Mouse (Mus musculus) CH12.LX (cell line): Measurements from ENCODE around the gene Fem1b. TPM values are rescaled to one million over a fixed set of nuclear protein-coding genes. Genes with fewer than 3 reads are reported as not detected.
"Not testable (repeated sequence)": the region's sequence is repeated elsewhere in the genome, so short reads cannot be mapped to it uniquely, and the experiment has no call there.

Source experiments
- DNase-seq: peaks from one replicate; pipeline ENCODE4 v3.0.0-alpha.2; 2013; ENCODE audit errors: extremely low read depth
- H3K27ac ChIP-seq: 2 replicates; pipeline ENCODE4 v1.5.1; 2012; ENCODE audit warnings: low read depth, mild to moderate bottlenecking, control low read depth, moderate library complexity; ENCODE audit not compliant: insufficient read depth
- H3K27me3 ChIP-seq: replicated peaks from 2 replicates; pipeline ENCODE3; 2012; ENCODE audit warnings: inconsistent platforms
- H3K36me3 ChIP-seq, 2 experiments: replicated peaks in 1 of 2; 2 replicates each; pipeline versions ENCODE3 to v1.6.1; 2012; ENCODE audit warnings: inconsistent platforms in 1 of 2, low read length in 1 of 2, mild to moderate bottlenecking in 1 of 2, mixed read lengths in 1 of 2, moderate library complexity in 1 of 2; ENCODE audit not compliant: control insufficient read depth in 1 of 2, insufficient read depth in 1 of 2
- H3K4me1 ChIP-seq, 2 experiments: 2 replicates each; pipeline ENCODE4 v1.6.1; 2012; ENCODE audit warnings: inconsistent platforms in 1 of 2, moderate library complexity in 1 of 2; ENCODE audit not compliant: insufficient read depth in 2 of 2, control insufficient read depth in 1 of 2
- H3K4me2 ChIP-seq: 2 replicates; pipeline ENCODE4 v1.6.1; 2012; ENCODE audit warnings: low read depth, mild to moderate bottlenecking, control low read depth; ENCODE audit not compliant: poor library complexity, insufficient read depth, severe bottlenecking
- H3K4me3 ChIP-seq, 3 experiments: fragments of 150-350 bp in 1 of 3; sonication (generic) in 1 of 3; replicated peaks in 1 of 3; 2 replicates each; pipeline versions ENCODE3 to v1.5.1; 2011 to 2012; ENCODE audit warnings: low read depth in 2 of 3, low read length in 2 of 3, mild to moderate bottlenecking in 2 of 3, moderate library complexity in 2 of 3, control low read depth in 1 of 3, improper control_type of control experiment in 1 of 3, inconsistent platforms in 1 of 3, mixed read lengths in 1 of 3; ENCODE audit not compliant: poor library complexity in 1 of 3
- H3K79me2 ChIP-seq: replicated peaks from 2 replicates; pipeline ENCODE4 v1.6.1; 2012; ENCODE audit warnings: mild to moderate bottlenecking, moderate library complexity; ENCODE audit not compliant: control insufficient read depth, poor library complexity, insufficient read depth, severe bottlenecking; ENCODE audit errors: extremely low read depth
- H3K9ac ChIP-seq: 2 replicates; pipeline ENCODE4 v1.6.1; 2012; ENCODE audit warnings: low read depth, mild to moderate bottlenecking, control low read depth, moderate library complexity; ENCODE audit not compliant: insufficient read depth
- H3K9me3 ChIP-seq: replicated peaks from 2 replicates; pipeline ENCODE3; 2012; ENCODE audit warnings: low read length, inconsistent platforms, mixed read lengths
- CHD1 ChIP-seq: IDR thresholded peaks from 2 replicates; pipeline ENCODE4 v1.6.1; 2012; ENCODE audit warnings: low read depth, low read length, improper control_type of control experiment, inconsistent platforms
- ETS1 ChIP-seq: conservative IDR thresholded peaks from 2 replicates; pipeline ENCODE4 v1.6.1; 2012; ENCODE audit warnings: low read depth, mild to moderate bottlenecking, inconsistent platforms, low read length, improper control_type of control experiment, moderate library complexity
- GABPA ChIP-seq: IDR thresholded peaks from 2 replicates; pipeline ENCODE4 v1.6.1; 2012; ENCODE audit warnings: low read depth, low read length, improper control_type of control experiment, inconsistent platforms; ENCODE audit not compliant: insufficient replicate concordance
- HCFC1 ChIP-seq: IDR thresholded peaks from 2 replicates; pipeline ENCODE4 v1.6.1; 2012; ENCODE audit warnings: low read depth, mild to moderate bottlenecking, inconsistent platforms, low read length, improper control_type of control experiment
- JUN ChIP-seq: IDR thresholded peaks from 2 replicates; pipeline ENCODE4 v1.6.1; 2011; ENCODE audit warnings: low read depth, mild to moderate bottlenecking, low read length, improper control_type of control experiment, moderate library complexity; ENCODE audit not compliant: insufficient read depth
- JUND ChIP-seq: conservative IDR thresholded peaks from 2 replicates; pipeline ENCODE4 v1.6.1; 2011; ENCODE audit warnings: low read depth, low read length, improper control_type of control experiment
- MAFK ChIP-seq: IDR thresholded peaks from 2 replicates; pipeline ENCODE4 v1.6.1; 2011; ENCODE audit warnings: low read length, improper control_type of control experiment; ENCODE audit not compliant: insufficient replicate concordance
- MEF2A ChIP-seq: IDR thresholded peaks from 2 replicates; pipeline ENCODE4 v1.6.1; 2014; ENCODE audit warnings: low read depth, mild to moderate bottlenecking, inconsistent platforms, low read length, improper control_type of control experiment, borderline replicate concordance
- NELFE ChIP-seq: IDR thresholded peaks from 2 replicates; pipeline ENCODE4 v1.6.1; 2011; ENCODE audit warnings: low read depth, low read length, improper control_type of control experiment
- NRF1 ChIP-seq: IDR thresholded peaks from 2 replicates; pipeline ENCODE4 v1.6.1; 2014; ENCODE audit warnings: low read depth, mild to moderate bottlenecking, inconsistent platforms, low read length, improper control_type of control experiment, moderate library complexity
- PAX5 ChIP-seq: IDR thresholded peaks from 2 replicates; pipeline ENCODE4 v1.6.1; 2012; ENCODE audit warnings: low read length, inconsistent platforms, mixed read lengths
- POLR2AphosphoS2 ChIP-seq: IDR thresholded peaks from 2 replicates; pipeline ENCODE4 v1.6.1; 2011; ENCODE audit warnings: low read depth, low read length, improper control_type of control experiment
- RAD21 ChIP-seq: IDR thresholded peaks from 2 replicates; pipeline ENCODE4 v1.6.1; 2011; ENCODE audit warnings: low read depth, mild to moderate bottlenecking, low read length, improper control_type of control experiment, moderate library complexity
- RCOR1 ChIP-seq: conservative IDR thresholded peaks from 2 replicates; pipeline ENCODE4 v1.6.1; 2012; ENCODE audit warnings: low read depth, mild to moderate bottlenecking, inconsistent platforms, low read length, improper control_type of control experiment
- SMC3 ChIP-seq: IDR thresholded peaks from 2 replicates; pipeline ENCODE4 v1.6.1; 2011; ENCODE audit warnings: low read depth, low read length, improper control_type of control experiment
- USF2 ChIP-seq: conservative IDR thresholded peaks from 2 replicates; pipeline ENCODE4 v1.6.1; 2011; ENCODE audit warnings: low read depth, low read length, improper control_type of control experiment
- dilution Hi-C: fragments of 300-500 bp; cut with MboI; formaldehyde crosslinking; loops from 2 replicates; pipeline ENCODE4 v1.14.3; 2020; ENCODE audit warnings: low sequenced_read_pairs; ENCODE audit not compliant: extremely low pct_unique_long_range_greater_than_20kb, extremely low pct_ligation_motif_present
- in situ Hi-C: fragments of 300-500 bp; cut with MboI; formaldehyde crosslinking; loops from 3 replicates; pipeline ENCODE4 v1.14.3; 2019; ENCODE audit warnings: low sequenced_read_pairs, low pct_ligation_motif_present, low pct_unique_long_range_greater_than_20kb, mixed read lengths
- polyA plus RNA-seq: library from polyadenylated mRNA; unstranded; fragments of >175 nt; gene quantifications from 2 replicates; pipeline ENCODE4 v1.2.1, GENCODE M21; 2012; ENCODE audit warnings: low read depth; ENCODE audit not compliant: insufficient read length
- total RNA-seq, 2 experiments: library from RNA; depleted of rRNA; stranded (reverse); fragments of 300-350 nt in 1 of 2; fragments of >200 nt in 1 of 2; gene quantifications; 2 replicates each; pipeline ENCODE4 v1.2.3; 2012 to 2014

The Fem1b gene
- total and polyA plus RNA-seq, 3 experiments, result 26.8 to 34.6 (median 30.1) TPM

GRCm38 (mm10) chr9:62860866-62861265 lies 49.1 kb upstream of the Fem1b start:
- H3K79me2 ChIP-seq, result no peaks in the 10 kb centered on the region

GRCm38 (mm10) chr9:62860102-62860501 lies 48.4 kb upstream of the Fem1b start:
- H3K4me3 ChIP-seq, H3K9ac ChIP-seq, H3K27ac ChIP-seq, in situ Hi-C loops, H3K9me3 ChIP-seq, H3K4me1 ChIP-seq, H3K79me2 ChIP-seq, dilution Hi-C loops, H3K36me3 ChIP-seq, H3K27me3 ChIP-seq, DNase-seq, H3K4me2 ChIP-seq: not testable (repeated sequence)

More at GRCm38 (mm10) chr9:62860866-62861265, 49.1 kb upstream of the Fem1b start:
- Histone ChIP-seq H3K9ac (no peak overlapping the region), H3K4me2 (no peak overlapping the region), H3K27me3 (no peaks in the 10 kb centered on the region), H3K9me3 (no peaks in the 10 kb centered on the region), H3K4me1 (no peaks in the 10 kb centered on the region), H3K4me3 (no peak overlapping the region), H3K36me3 (no peaks in the 10 kb centered on the region), H3K27ac (no peak overlapping the region)
- in situ Hi-C loops (no loop called here), dilution Hi-C loops (no loop called here)
- TF ChIP-seq NRF1 (no peak), HCFC1 (no peak), CHD1 (no peak), NELFE (no peak), GABPA (no peak), PAX5 (no peak), POLR2AphosphoS2 (no peak), MEF2A (no peak), ETS1 (no peak), SMC3 (no peak), RAD21 (no peak), USF2 (no peak), JUND (no peak)
- DNase-seq, result no peak

DNA sequence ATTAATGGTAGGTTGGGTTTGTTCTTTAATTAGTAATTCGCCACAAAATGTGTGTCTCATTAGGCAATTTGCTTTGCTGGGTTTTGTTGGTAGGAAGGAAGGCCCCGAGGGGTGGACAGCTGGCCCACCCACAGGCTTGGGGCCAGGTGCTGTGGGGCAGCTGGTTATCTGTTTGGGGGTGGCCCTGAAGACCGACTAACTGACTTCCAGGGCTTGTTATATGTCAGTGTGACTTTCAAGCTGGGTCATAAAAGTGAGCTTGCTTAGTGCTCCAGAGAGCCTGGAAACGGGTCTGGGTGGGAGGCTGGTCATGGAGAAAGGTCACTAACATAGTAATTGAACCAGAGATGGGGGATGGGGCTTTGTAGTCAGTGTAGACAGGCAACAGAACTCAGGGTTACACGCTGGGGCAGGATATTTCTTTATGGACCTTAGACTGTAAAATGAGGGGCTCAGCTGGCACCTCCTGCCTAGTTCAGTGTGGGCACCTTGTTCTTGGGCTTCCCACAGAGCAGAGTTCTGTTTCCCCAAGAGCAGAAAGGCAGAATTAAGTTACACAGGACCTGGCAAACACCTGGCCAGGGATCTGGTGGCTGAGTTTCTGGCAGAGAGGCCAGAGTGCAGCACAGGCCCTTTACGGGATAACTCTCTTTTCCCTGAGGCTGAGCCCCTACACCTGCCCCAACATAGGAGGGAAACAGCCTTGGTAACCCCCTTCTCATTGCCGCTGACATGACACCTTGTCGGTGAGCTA lies 46.7 kb upstream of the Fem1b start:
- Histone ChIP-seq H3K9me3 (no peaks in the 10 kb centered on the region), H3K9ac (no peak overlapping the region), H3K4me2 (no peak overlapping the region), H3K36me3 (no peaks in the 10 kb centered on the region), H3K4me3 (no peak overlapping the region), H3K27ac (no peak overlapping the region), H3K79me2 (no peaks in the 10 kb centered on the region), H3K27me3 (no peaks in the 10 kb centered on the region), H3K4me1 (0 out of 4 replicates have a peak, but pooled peaks cover 0 to 2% of the 10 kb centered on the region in 2 experiments)
- in situ Hi-C loops (no loop called here), dilution Hi-C loops (no loop called here)
- TF ChIP-seq MAFK, result no peak
- TF ChIP-seq RCOR1, result no peak
- no peak for TF ChIP-seq JUN
- no peak for DNase-seq
